Comparison of ENCODE assay signal across 10 mouse cellular contexts in the genomic region with DNA sequence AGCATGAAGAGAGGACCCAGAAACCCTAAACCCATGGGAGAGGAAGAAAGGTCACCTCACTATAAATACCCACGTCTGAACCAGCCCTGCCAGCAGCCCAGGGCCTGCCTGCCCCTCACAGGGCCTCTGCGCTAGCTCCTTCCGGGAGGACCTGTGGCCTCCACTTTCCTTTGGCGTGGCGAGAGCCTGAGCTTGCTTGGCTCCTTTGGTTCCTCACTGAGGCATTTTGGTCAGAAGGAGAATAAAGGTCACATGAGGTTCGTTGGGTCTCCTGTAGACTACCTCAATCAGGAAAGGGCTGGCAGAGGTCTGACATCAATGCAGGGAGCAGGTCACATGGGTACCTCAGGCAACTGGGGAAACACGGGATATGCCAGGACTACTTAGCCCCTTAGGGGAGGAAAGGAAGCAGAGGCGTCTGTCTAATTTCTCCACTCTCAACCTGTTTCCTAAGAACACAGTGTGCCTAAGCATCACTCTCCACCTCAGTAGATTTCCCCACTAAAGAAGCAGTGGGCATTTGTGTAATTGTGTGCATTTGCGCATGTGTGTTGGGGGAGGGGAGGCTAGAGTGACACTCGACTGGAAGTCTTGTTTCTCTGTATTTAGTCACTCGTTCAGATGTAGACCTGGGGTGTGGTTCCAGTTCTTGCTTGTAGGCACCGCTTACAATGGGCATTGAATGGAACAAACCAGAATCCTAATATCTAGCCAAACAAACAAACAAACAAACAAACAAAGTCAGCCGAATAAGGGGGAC. TPM values are rescaled to one million over a fixed set of nuclear protein-coding genes. Genes with fewer than 3 reads are reported as not detected.
DNase-seq lines count a peak whose midpoint lies in the region; ATAC-seq and TF ChIP-seq lines count a peak whose summit lies in the region.
"Had no signal": no experiment of that assay in that cellular context is flagged by ENCODE, and none has a peak within 500 bp of the region (broad histone marks: within the 10 kb centered on the region; RNA-seq: fewer than 3 reads in every experiment).

No protein-coding gene starts in this region.

- H3K27ac ChIP-seq in lung, postnatal 0 days (ENCODE audit: low read length), result peak overlapping the region; percentile 65
- H3K27ac ChIP-seq in embryonic facial prominence, embryonic 10.5 days (replicated peaks), result peak overlapping the region; percentile 42
- peak overlapping the region; percentile 80 for H3K27ac ChIP-seq in heart, embryonic 15.5 days
- no peak overlapping the region for H3K27ac ChIP-seq in neural tube, embryonic 15.5 days (replicated peaks)

- no peak overlapping the region for H3K4me2 ChIP-seq in lung, postnatal 0 days (replicated peaks; ENCODE audit: low read depth, low read length)
- peak overlapping the region; percentile 46 for H3K4me2 ChIP-seq in heart, embryonic 15.5 days
- H3K4me2 ChIP-seq in neural tube, embryonic 15.5 days, result no peak overlapping the region

- no peaks in the 10 kb centered on the region for H3K9me3 ChIP-seq in lung, postnatal 0 days (ENCODE audit: low read length)
- H3K9me3 ChIP-seq in embryonic facial prominence, embryonic 10.5 days, result no peaks in the 10 kb centered on the region
- H3K9me3 ChIP-seq in heart, embryonic 15.5 days (replicated peaks), result no peaks in the 10 kb centered on the region
- no peaks in the 10 kb centered on the region for H3K9me3 ChIP-seq in neural tube, embryonic 15.5 days (replicated peaks)

- no peaks in the 10 kb centered on the region for H3K27me3 ChIP-seq in lung, postnatal 0 days (replicated peaks; ENCODE audit: insufficient read depth, low read length)
- H3K27me3 ChIP-seq in embryonic facial prominence, embryonic 10.5 days (replicated peaks; ENCODE audit: low read depth, poor library complexity, severe bottlenecking), result no peaks in the 10 kb centered on the region
- no peaks in the 10 kb centered on the region for H3K27me3 ChIP-seq in heart, embryonic 15.5 days
- no peaks in the 10 kb centered on the region for H3K27me3 ChIP-seq in neural tube, embryonic 15.5 days (replicated peaks)

- peak; percentile 51 for ATAC-seq in lung, postnatal 0 days
- ATAC-seq in heart, embryonic 15.5 days (replicated peaks; ENCODE audit: insufficient number of reproducible peaks, insufficient read depth, low FRiP score, low read depth), result no peak
- ATAC-seq in frontal cortex, adult (ENCODE audit: low TSS enrichment), result no peak
- no peak for ATAC-seq in neural tube, embryonic 15.5 days (ENCODE audit: low FRiP score)

- no peak overlapping the region for H3K9ac ChIP-seq in lung, postnatal 0 days (replicated peaks; ENCODE audit: low read depth)
- 0 out of 2 replicates have a peak overlapping the region, but pooled peaks have one; percentile 22 for H3K9ac ChIP-seq in heart, embryonic 15.5 days
- no peak overlapping the region for H3K9ac ChIP-seq in neural tube, embryonic 15.5 days (replicated peaks)

- TF ChIP-seq EP300 in lung, postnatal 0 days (IDR thresholded peaks at IDR 0.05), result no peak

- no peak overlapping the region for H3K4me3 ChIP-seq in lung, postnatal 0 days (ENCODE audit: low read depth, low read length)
- no peak overlapping the region for H3K4me3 ChIP-seq in embryonic facial prominence, embryonic 10.5 days
- peak overlapping the region; percentile 10 for H3K4me3 ChIP-seq in heart, embryonic 15.5 days
- H3K4me3 ChIP-seq in neural tube, embryonic 15.5 days (replicated peaks), result no peak overlapping the region

- peaks cover 7% of the 10 kb centered on the region; the same call in 1 of the 2 replicates for H3K4me1 ChIP-seq in lung, postnatal 0 days (ENCODE audit: insufficient read depth, low read depth, low read length)
- peaks cover 50% of the 10 kb centered on the region for H3K4me1 ChIP-seq in embryonic facial prominence, embryonic 10.5 days
- H3K4me1 ChIP-seq in heart, embryonic 15.5 days (replicated peaks), result peaks cover 63% of the 10 kb centered on the region
- peaks cover 7% of the 10 kb centered on the region for H3K4me1 ChIP-seq in neural tube, embryonic 15.5 days

- no peaks in the 10 kb centered on the region for H3K36me3 ChIP-seq in lung, postnatal 0 days (ENCODE audit: insufficient read depth, low read length)
- no peaks in the 10 kb centered on the region for H3K36me3 ChIP-seq in embryonic facial prominence, embryonic 10.5 days (replicated peaks)
- peaks cover 20% of the 10 kb centered on the region; the same call in 1 of the 2 replicates for H3K36me3 ChIP-seq in heart, embryonic 15.5 days
- no peaks in the 10 kb centered on the region for H3K36me3 ChIP-seq in neural tube, embryonic 15.5 days

- DNase-seq in lung, postnatal 0 days (ENCODE audit: low spot score), result peak; percentile 54
- DNase-seq in lung, postnatal 36 days, result no peak
- DNase-seq in embryonic facial prominence, embryonic 10.5 days (ENCODE audit: low spot score), result peak; percentile 38
- DNase-seq in natural killer cell, adult 2 months (ENCODE audit: low spot score in 2 of 2), result peak; percentile 26 to 34
- no peak for DNase-seq in kidney, postnatal 4 days
- DNase-seq: embryo, embryonic 11 days; lung, adult 18-20 months had no signal

- no peak for TF ChIP-seq CTCF in lung, postnatal 0 days (IDR thresholded peaks at IDR 0.05)

- 48% methylated on average over 13 of the region's 13 CpGs for WGBS in lung, postnatal 0 days
- WGBS in embryonic facial prominence, embryonic 10.5 days, result 46% methylated on average over 13 of the region's 13 CpGs
- 38% methylated on average over 13 of the region's 13 CpGs for WGBS in heart, embryonic 15.5 days
- WGBS in neural tube, embryonic 15.5 days, result 74% methylated on average over 13 of the region's 13 CpGs

RNA-seq across cellular contexts. Expression of a gene that starts 5.6 kb away (rescaled TPM):
- polyA plus RNA-seq in lung, postnatal 0 days (2015; fragmentation: Nextera tagmentation; extraction: Ambion mirVana), result 5.6 and 6.5 TPM in 2 replicates
- 0.61 and 1.2 TPM in 2 replicates for polyA plus RNA-seq in embryonic facial prominence, embryonic 10.5 days (2016; fragmentation: Nextera tagmentation; extraction: Ambion mirVana)
- polyA plus RNA-seq in heart, embryonic 15.5 days (2015; fragmentation: Nextera tagmentation; extraction: Ambion mirVana), result 177 and 212 TPM in 2 replicates
- polyA plus RNA-seq in neural tube, embryonic 15.5 days (2015; fragmentation: Nextera tagmentation; extraction: Ambion mirVana), result 3.7 and 5.1 TPM in 2 replicates

RNA-seq across cellular contexts. Expression of a gene that starts 17.4 kb away (rescaled TPM):
- 43.9 and 45.8 TPM in 2 replicates for polyA plus RNA-seq in lung, postnatal 0 days (2015; fragmentation: Nextera tagmentation; extraction: Ambion mirVana)
- polyA plus RNA-seq in embryonic facial prominence, embryonic 10.5 days (2016; fragmentation: Nextera tagmentation; extraction: Ambion mirVana), result 87.8 and 89.5 TPM in 2 replicates
- polyA plus RNA-seq in heart, embryonic 15.5 days (2015; fragmentation: Nextera tagmentation; extraction: Ambion mirVana), result 33.5 and 40.2 TPM in 2 replicates
- polyA plus RNA-seq in neural tube, embryonic 15.5 days (2015; fragmentation: Nextera tagmentation; extraction: Ambion mirVana), result 29.4 and 39.3 TPM in 2 replicates

RNA-seq across cellular contexts. Expression of a gene that starts 17.5 kb away (rescaled TPM):
- 5.6 and 8.5 TPM in 2 replicates for polyA plus RNA-seq in lung, postnatal 0 days (2015; fragmentation: Nextera tagmentation; extraction: Ambion mirVana)
- 25.4 and 26.6 TPM in 2 replicates for polyA plus RNA-seq in embryonic facial prominence, embryonic 10.5 days (2016; fragmentation: Nextera tagmentation; extraction: Ambion mirVana)
- polyA plus RNA-seq in heart, embryonic 15.5 days (2015; fragmentation: Nextera tagmentation; extraction: Ambion mirVana), result 8.9 and 10.5 TPM in 2 replicates
- 9.1 and 9.5 TPM in 2 replicates for polyA plus RNA-seq in neural tube, embryonic 15.5 days (2015; fragmentation: Nextera tagmentation; extraction: Ambion mirVana)

RNA-seq across cellular contexts. Expression of a gene that starts 24.2 kb away (rescaled TPM):
- 2.0 and 3.1 TPM in 2 replicates for polyA plus RNA-seq in lung, postnatal 0 days (2015; fragmentation: Nextera tagmentation; extraction: Ambion mirVana)
- 0.24 and 0.45 TPM in 2 replicates for polyA plus RNA-seq in embryonic facial prominence, embryonic 10.5 days (2016; fragmentation: Nextera tagmentation; extraction: Ambion mirVana)
- polyA plus RNA-seq in heart, embryonic 15.5 days (2015; fragmentation: Nextera tagmentation; extraction: Ambion mirVana), result 7.7 and 8.3 TPM in 2 replicates
- polyA plus RNA-seq in neural tube, embryonic 15.5 days (2015; fragmentation: Nextera tagmentation; extraction: Ambion mirVana), result 0.69 and 1.1 TPM in 2 replicates

RNA-seq across cellular contexts. Expression of a gene that starts 27.5 kb away (rescaled TPM):
- polyA plus RNA-seq in lung, postnatal 0 days (2015; fragmentation: Nextera tagmentation; extraction: Ambion mirVana), result 0.44 and 0.69 TPM in 2 replicates
- polyA plus RNA-seq in embryonic facial prominence, embryonic 10.5 days (2016; fragmentation: Nextera tagmentation; extraction: Ambion mirVana), result 0.20 and 0.51 TPM in 2 replicates
- polyA plus RNA-seq in heart, embryonic 15.5 days (2015; fragmentation: Nextera tagmentation; extraction: Ambion mirVana), result 0.33 and 0.84 TPM in 2 replicates
- polyA plus RNA-seq in neural tube, embryonic 15.5 days (2015; fragmentation: Nextera tagmentation; extraction: Ambion mirVana), result 0.18 and 4.4 TPM in 2 replicates

Comparison
In these comparisons a context has a peak if more than half of its experiments do, and no peak if none do; other contexts are left out.
1. DNase-seq: peak in lung, postnatal 0 days (single experiment), embryonic facial prominence, embryonic 10.5 days (single experiment) and natural killer cell, adult 2 months (2 of 2); none in lung, postnatal 36 days (single experiment) and kidney, postnatal 4 days (0 of 2).
2. RNA of a gene that starts 5.6 kb away (polyA plus RNA-seq): 177 to 212 TPM in heart, embryonic 15.5 days; 5.6 to 6.5 TPM in lung, postnatal 0 days, 3.7 to 5.1 TPM in neural tube, embryonic 15.5 days and 0.61 to 1.2 TPM in embryonic facial prominence, embryonic 10.5 days; every median in the first group is over 10 times any median in the second.